Mouse (Mus musculus) lung, postnatal 4 days (tissue): ENCODE results near the gene Cdkl1.

Source experiments
- DNase-seq, 2 experiments: peaks; one replicate each; pipeline ENCODE4 v3.0.0; 2021

Cdkl1 gene

DNA sequence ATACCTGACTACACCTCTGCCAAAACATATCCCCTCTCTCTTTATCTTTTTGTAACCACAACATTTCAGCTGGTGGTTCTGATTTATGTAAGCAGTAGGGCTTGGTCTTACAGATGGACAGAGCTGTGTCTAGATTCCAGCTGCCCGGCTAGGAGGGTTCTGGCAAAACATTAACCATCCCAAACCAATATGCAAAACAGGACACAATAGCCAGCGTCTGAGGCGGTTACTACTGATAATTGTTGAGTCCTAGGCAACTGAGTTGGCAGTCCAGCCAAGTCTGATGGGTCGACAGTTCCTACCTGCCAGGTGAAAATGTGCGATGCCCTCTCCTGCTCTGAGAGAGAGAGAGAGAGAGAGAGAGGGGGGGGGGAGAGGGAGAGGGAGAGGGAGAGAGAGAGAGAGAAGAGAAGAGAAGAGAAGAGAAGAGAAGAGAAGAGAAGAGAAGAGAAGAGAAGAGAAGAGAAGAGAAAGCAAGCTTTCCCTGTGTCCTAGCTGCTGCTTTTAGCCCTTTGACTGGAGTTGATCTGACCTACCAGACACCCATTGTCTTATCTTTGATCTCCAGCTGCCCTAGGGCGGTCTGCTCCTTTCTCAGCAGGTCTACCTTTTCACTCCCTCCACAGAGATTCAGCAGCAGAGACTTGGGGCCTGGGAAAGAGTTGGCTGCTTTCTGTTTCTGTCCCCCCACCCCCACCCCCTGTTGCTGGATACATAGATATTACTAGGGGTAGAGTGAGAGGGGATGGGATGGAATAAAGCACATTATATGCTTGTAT lies 7.6 kb downstream of the Cdkl1 start:
- DNase-seq, result no peak

DNA sequence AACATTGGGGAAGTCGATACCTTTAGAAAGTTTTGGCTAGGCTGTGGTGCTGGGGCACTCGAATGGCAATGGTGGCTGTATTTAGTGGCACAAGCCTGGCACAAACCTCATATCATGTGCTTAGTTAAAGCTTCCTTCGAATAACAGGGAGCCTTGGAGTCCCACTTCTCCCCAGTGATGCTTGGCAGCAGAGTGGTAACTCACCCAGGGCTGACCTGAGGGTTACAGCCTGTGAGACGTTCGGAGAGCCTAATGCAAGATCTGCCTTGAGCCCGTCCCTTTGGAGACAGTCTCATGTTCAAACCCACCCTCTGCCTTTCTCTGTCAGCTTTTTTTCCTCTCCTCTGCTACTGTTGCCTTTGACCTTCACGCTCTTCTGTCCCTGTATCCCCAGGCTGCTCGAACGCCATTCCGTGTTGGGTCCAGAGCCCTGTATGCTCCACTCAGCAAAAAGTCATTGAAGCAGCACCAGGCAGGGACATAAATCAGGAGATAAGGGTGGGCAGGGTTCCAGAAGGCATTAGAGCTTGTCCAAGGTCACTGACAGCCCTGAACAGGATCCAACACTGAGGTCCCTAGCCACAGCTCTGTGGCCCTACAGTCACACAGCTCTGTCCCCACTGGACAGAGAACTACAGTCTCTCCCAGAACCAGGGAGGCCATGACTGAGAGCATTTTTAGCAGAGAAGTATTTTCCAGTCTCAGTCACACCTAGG lies 9.0 kb downstream of the Cdkl1 start:
- no peak for DNase-seq

DNA sequence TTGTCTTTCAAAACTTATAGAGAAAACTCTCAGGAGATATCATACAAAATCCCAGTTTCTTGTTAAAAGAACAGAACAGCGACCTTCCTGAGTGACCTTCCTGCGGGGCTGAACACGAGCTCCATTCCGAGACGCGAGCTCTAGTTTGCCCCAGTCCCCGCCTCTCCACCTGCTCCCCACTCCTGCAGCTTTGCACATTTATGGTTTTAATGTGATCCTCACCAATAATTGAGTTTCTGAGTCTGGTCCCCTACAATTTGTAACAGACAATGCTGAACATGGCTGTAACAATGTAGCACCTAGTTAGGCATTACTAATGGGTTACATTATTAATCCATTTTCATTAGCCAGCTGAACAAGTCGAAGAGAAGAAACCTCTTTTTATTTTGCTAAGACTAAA lies 9.6 kb downstream of the Cdkl1 start:
- DNase-seq, result no peak

- DNase-seq, result no peak
Measured at GRCm38 (mm10) chr12:69777957-69778356, 13.1 kb downstream of the Cdkl1 start.

DNA sequence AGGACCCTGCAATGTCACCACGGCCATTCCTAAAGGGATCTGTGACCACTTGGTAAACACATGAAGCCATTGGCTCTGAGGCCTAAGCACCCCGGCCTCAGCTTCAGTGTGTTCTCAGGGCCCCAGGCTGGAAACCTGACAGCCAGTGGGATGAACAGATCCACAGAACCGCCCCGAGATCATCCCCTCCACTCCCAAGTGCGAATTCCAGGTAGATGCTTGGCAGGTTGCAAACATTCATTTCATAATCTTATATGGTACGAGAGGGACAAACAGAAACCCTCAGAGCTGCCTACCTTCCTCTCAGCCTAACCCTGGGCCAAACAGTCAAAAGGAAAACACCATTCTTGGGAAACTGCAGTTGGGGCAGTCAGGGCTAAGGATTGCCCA lies 13.7 kb downstream of the Cdkl1 start:
- DNase-seq, result no peak

- DNase-seq, result peak; percentile 38 to 58
Measured at GRCm38 (mm10) chr12:69776607-69777340, 14.3 kb downstream of the Cdkl1 start.

DNA sequence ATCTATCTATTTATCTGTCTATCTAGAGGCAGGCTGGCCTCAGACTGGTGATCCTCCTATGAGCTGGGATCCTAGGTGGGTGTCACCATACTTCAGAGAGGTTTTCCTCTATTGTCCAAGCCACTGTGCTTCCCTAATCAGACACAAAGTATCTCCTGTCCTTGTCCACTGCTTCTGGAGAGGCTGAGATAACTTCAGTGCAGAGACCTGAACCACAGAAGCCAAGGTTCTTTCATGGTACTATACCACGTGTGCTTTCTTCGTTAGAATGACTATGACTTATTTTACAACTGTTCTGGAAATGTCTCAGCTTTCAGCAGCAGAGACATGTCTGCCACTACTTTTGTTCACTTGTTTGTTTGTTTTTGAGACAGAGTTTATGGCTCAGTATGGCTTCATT lies 22.2 kb downstream of the Cdkl1 start:
- no peak for DNase-seq

DNA sequence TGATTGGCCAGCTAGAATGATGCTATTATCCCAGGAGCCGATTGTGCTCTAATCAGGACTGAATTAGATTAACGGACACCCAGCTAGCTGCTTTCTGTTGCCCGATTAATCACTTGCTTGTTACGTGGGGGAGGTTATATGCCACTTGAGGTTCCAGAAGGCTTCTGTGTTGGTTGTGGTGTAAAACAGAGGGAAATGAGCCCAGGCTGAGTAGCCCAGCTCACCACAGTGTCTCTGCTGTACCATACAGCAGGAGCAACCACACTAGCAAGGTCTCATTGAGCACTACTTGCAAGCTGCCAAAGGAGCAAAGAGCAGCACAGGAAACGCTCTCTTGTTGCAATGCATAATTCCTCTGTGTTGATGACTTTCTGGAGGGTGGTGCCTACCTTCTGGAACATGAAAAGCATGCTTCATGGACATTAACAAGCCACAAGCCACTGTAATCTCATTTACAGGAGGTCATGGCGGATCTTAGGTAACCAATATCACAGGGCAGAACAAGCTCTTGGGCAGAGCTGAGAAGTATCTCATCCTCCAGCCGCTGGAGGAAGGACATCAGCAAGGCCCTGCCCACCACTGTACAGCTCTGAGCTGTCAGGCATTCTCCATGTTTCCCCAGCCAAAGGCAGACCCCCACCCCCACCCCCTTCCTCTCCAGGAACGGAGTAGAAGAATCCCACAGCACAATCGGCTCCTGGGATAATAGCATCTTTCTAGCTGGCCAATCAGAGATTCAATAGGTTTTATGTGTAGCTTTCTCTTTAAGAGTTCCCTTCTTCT lies 23.4 kb downstream of the Cdkl1 start:
- DNase-seq, result no peak

- peak in 1 of 2 experiments; percentile 35 for DNase-seq
Measured at GRCm38 (mm10) chr12:69766185-69766904, 24.7 kb downstream of the Cdkl1 start.

GRCm38 (mm10) chr12:69765543-69765942 lies 25.5 kb downstream of the Cdkl1 start:
- no peak for DNase-seq

GRCm38 (mm10) chr12:69761603-69762002 lies 29.5 kb downstream of the Cdkl1 start:
- DNase-seq, result no peak

- no peak for DNase-seq
Measured at GRCm38 (mm10) chr12:69760743-69761406, 30.2 kb downstream of the Cdkl1 start.

- no peak for DNase-seq
Measured at GRCm38 (mm10) chr12:69760014-69760413, 31.1 kb downstream of the Cdkl1 start.

DNA sequence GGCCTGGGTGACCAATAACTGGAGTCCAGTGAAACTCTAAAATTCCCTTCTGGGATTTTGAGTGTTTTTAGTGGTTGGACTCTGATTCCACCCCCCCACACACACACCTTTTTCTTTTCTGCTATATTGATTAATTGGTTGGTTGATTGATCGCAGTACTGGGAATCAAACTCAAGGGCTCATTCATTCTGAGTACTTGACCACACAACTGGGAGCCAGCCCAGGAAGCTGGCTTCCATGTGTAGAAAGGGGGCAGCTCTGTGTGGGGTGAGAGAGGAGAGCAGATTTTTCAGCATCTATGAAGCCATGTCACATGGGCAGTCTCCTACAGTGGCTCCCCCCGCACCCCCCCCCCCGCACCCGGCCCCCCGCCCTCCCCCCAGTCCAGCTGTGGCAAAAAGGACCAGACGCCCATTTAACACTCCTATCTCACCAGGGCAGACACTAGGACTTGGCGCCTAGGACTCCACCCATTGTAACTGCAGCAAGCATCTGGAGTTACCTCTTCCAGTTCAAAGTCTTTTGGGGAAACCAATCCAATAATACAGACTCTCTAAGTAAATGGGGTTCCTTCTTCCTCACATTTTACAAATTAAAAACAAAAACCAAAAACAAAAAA lies 31.7 kb downstream of the Cdkl1 start:
- DNase-seq, result no peak

DNA sequence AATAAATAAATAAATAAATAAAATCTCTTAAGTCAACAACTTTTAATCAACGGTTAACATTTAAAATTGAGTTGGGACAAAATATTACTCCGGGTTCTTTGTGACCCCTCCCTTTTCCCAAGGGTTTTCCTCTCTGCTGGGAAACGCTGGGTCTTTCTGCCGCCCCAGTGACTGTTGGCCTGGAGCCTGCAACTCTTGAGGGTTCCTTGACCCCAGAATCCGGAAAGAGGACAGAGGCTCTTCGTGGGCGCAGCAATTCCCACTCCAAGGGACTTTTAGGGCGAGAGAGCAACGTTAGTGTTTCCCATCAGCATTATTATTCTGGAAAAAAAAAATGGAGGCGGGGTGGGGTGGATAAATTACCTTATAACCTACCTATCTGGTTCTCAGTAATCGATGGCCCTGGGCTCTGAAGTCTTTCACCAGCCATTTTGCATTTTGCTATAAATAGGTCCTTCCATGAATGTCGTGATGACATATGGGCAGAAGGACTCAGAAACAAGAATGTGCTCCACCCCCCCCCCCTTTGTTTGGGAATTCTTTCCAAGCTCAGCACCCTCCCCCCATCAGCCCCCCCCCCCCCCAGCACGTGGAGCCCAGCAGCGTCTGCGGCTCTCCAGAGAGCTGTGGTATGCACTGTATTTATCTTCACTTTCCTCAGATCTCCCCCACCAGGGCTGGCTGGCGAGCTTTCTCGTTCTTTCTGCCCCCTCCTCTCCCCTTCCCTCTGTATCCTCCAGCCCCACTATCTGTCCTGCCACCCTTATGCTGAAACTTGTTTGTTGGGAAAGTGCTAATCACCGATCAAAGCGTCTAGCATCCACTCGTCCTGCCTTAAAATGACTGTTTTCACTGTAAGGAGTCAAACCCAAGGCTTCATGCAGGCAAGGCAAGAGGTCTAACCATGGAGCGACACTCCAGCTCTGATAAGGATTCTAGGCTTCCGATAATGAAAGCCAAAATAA lies 32.6 kb downstream of the Cdkl1 start:
- DNase-seq, result peak; percentile 47 to 71

- peak; percentile 87 to 93 for DNase-seq
Measured at GRCm38 (mm10) chr12:69757418-69758141, 33.5 kb downstream of the Cdkl1 start.

DNA sequence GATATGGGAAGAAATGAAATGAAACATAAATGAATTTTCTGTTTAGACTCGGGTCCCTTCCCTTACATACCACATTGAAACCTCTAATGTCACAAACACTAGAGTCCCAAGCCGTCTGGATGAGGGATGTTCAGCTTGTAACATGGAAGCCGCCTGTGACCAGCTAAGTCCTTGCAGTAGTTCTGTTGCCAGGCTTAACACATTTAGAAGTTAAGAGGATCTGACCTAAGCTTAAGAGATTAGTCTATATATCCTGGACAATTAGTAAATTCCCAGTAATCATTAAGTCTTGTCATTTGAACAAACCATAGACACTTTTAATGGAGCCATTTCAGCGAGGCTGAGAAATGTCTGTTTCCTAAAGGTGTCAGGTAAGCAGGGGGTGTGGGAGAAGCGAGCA lies 35.1 kb downstream of the Cdkl1 start:
- DNase-seq, result no peak

- DNase-seq, result no peak
Measured at GRCm38 (mm10) chr12:69753936-69754335, 37.1 kb downstream of the Cdkl1 start.

GRCm38 (mm10) chr12:69751864-69752341 lies 39.2 kb downstream of the Cdkl1 start:
- DNase-seq, result peak; percentile 21 to 58
